Mouse (Mus musculus): ENCODE data around the gene Taf9b. TPM values are rescaled to one million over a fixed set of nuclear protein-coding genes. Genes with fewer than 3 reads are reported as not detected.

Taf9b gene
- 3.4 and 8.8 TPM in 2 replicates for polyA plus RNA-seq (2012; rRNA removed; ENCODE audit: low replicate concordance)

GRCm38 (mm10) chrX:106221058-106221457, at the start of gene Taf9b:
TSS of gene Taf9b (minus strand) at chrX:106221158.

GRCm38 (mm10) chrX:106255276-106255675, 34.3 kb upstream of the Taf9b start, which contains the start of gene Fnd3c2:
TSS of gene Fnd3c2 (minus strand) at chrX:106255376.

DNA sequence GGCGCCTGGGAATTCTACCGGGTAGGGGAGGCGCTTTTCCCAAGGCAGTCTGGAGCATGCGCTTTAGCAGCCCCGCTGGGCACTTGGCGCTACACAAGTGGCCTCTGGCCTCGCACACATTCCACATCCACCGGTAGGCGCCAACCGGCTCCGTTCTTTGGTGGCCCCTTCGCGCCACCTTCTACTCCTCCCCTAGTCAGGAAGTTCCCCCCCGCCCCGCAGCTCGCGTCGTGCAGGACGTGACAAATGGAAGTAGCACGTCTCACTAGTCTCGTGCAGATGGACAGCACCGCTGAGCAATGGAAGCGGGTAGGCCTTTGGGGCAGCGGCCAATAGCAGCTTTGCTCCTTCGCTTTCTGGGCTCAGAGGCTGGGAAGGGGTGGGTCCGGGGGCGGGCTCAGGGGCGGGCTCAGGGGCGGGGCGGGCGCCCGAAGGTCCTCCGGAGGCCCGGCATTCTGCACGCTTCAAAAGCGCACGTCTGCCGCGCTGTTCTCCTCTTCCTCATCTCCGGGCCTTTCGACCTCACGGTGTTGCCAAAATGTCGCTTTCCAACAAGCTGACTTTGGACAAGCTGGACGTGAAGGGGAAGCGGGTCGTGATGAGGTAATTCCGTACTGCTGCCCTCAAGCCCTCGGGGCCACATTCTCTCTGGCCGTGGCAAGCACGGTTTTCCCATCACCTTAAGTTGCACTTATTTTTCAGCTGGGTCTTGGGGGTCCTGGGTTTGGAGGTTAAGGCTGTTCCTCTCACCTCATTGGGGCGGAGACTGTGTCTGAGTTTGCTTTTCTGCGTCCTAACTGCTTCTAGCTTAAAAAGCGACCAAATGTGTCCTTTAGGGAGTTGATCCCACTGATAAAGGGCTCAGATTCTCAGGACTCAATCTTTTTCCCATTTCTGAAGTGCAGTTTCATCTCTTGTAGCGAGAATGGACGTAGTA, 34.0 kb downstream of the Taf9b start, which contains the start of gene Pgk1:
TSS of gene Pgk1 (plus strand) at position 388 of the 937 bp plus-strand sequence.

Other genes with a start within 250 kb of the Taf9b start
- 2.9 and 9.1 TPM in 2 replicates for gene Magt1, start 209.3 kb downstream of the Taf9b start, polyA plus RNA-seq (2012; rRNA removed; ENCODE audit: low replicate concordance)
- 94.6 and 306 TPM in 2 replicates for gene Cox7b, start 205.5 kb downstream of the Taf9b start, polyA plus RNA-seq (2012; rRNA removed; ENCODE audit: low replicate concordance)
- gene Atp7a, start 193.9 kb downstream of the Taf9b start, polyA plus RNA-seq (2012; rRNA removed; ENCODE audit: low replicate concordance): 1.7 and 4.5 TPM in 2 replicates
- gene Tlr13, start 78.0 kb downstream of the Taf9b start, polyA plus RNA-seq (2012; rRNA removed; ENCODE audit: low replicate concordance): 0.93 and 1.1 TPM in 2 replicates
- gene Pgk1, start 34.1 kb downstream of the Taf9b start, polyA plus RNA-seq (2012; rRNA removed; ENCODE audit: low replicate concordance): 53.5 and 240 TPM in 2 replicates
- not detected in 2 replicates for gene Fnd3c2, start 34.2 kb upstream of the Taf9b start, polyA plus RNA-seq (2012; rRNA removed; ENCODE audit: low replicate concordance)

Measured in mammary gland, adult 2 months (tissue).